Mouse (Mus musculus): ENCODE data around the gene Magi1.

DNA sequence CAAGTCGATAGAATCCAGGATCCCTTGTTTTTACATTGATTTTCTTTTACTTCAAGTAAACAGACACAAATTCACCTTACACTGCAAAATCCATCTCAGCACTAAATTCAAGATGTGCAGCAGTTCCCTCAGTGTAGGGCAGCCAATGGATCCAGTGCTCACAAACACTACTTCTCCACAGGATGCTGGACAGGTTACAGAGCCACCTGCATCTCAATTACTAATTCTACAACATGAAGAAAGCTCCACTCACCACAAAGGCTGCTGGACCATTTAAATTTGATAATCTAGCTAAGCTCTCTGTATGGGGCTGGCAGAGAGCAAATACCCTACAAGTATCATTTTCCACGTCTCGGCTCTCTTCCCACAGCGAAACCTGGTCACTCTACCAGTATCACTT, 445.3 kb downstream of the Magi1 start:
- TF ChIP-seq CTCF (IDR thresholded peaks at IDR 0.05; ENCODE audit: insufficient read depth, low read depth, low read length) (no peak), POLR2A (IDR thresholded peaks at IDR 0.05; ENCODE audit: insufficient read depth, low read depth, low read length) (no peak)

Measured in olfactory bulb, adult 2 months (tissue).